15 mouse cellular contexts compared by ENCODE assay signal in the genomic region with DNA sequence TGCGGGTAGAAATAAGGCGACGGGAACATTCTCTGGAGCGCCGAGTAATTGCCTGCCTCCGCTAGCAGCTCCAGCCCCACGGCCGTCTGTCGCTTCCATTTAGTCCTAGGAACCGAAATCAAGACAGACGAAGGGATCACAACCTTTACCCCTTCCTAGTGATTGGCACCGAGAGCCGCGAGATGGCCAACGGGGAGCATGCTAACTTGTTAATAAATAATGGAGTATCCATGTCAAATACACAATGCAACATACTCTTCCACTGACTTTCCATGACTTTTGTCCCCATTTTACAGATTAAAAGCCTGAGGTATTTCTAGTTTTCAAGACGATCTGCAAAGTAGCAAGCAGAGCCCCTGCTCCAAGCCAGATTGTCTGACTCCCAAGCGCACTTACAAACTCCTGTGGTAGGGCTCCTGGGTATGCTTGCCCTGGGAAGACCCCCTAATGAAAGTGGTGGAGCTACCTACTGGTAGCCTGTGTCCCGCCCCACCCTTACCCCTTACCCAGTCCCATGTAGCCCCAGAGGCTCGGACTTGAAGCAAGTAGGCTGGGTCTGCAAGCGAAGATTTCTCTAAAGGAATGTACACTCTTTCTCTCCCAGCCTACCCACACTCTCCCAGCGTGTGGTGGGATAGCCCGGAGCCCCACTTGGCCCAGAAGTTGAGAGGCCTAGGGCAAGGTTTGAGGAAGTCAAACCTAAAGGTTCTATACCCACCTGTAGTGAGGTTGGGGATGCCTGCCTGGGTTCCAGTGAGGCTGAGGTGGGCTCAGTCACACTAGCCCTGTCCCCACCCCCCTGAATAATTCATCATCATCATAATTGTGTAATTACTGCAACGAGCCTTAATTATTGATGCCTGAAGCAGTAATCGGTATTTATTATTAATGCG. TPM values are rescaled to one million over a fixed set of nuclear protein-coding genes. Genes with fewer than 3 reads are reported as not detected.
DNase-seq lines count a peak whose midpoint lies in the region; ATAC-seq and TF ChIP-seq lines count a peak whose summit lies in the region.
"Had no signal": no experiment of that assay in that cellular context is flagged by ENCODE, and none has a peak within 500 bp of the region (broad histone marks: within the 10 kb centered on the region; RNA-seq: fewer than 3 reads in every experiment).

No protein-coding gene starts in this region.

- H3K27ac ChIP-seq in intestine, postnatal 0 days (ENCODE audit: low read depth, low read length) = no peak overlapping the region
- H3K27ac ChIP-seq in intestine, embryonic 15.5 days = no peak overlapping the region
- H3K27ac ChIP-seq in brown adipose tissue, adult 24 weeks (replicated peaks; ENCODE audit: low read depth, low read length) = no peak overlapping the region
- H3K27ac ChIP-seq in hindbrain, embryonic 14.5 days = 0 out of 2 replicates have a peak overlapping the region, but pooled peaks have one; percentile 21
- H3K27ac ChIP-seq in midbrain, embryonic 16.5 days (ENCODE audit: low read length) = peak overlapping the region; percentile 82

- H3K36me3 ChIP-seq in intestine, postnatal 0 days (ENCODE audit: control insufficient read depth, insufficient read depth) = 0 out of 2 replicates have a peak, but pooled peaks cover 7% of the 10 kb centered on the region
- no peaks in the 10 kb centered on the region for H3K36me3 ChIP-seq in intestine, embryonic 15.5 days
- no peaks in the 10 kb centered on the region; the same call in 1 of the 2 replicates for H3K36me3 ChIP-seq in hindbrain, embryonic 14.5 days (replicated peaks; ENCODE audit: control insufficient read depth, insufficient read depth)
- H3K36me3 ChIP-seq in midbrain, embryonic 16.5 days (ENCODE audit: control insufficient read depth, insufficient read depth, low read length) = peaks cover 3% of the 10 kb centered on the region; the same call in 1 of the 2 replicates

- H3K4me1 ChIP-seq in intestine, postnatal 0 days (replicated peaks; ENCODE audit: control insufficient read depth, insufficient read depth, low read length) = no peaks in the 10 kb centered on the region
- peaks cover 13% of the 10 kb centered on the region for H3K4me1 ChIP-seq in intestine, embryonic 15.5 days (replicated peaks)
- H3K4me1 ChIP-seq in brown adipose tissue, adult 24 weeks (ENCODE audit: control insufficient read depth, insufficient read depth, insufficient read length, low read length) = no peaks in the 10 kb centered on the region
- H3K4me1 ChIP-seq in hindbrain, embryonic 14.5 days (replicated peaks; ENCODE audit: control insufficient read depth, insufficient read depth, low read length) = peaks cover 21% of the 10 kb centered on the region; the same call in 1 of the 2 replicates
- peaks cover 24% of the 10 kb centered on the region for H3K4me1 ChIP-seq in midbrain, embryonic 16.5 days (ENCODE audit: control insufficient read depth, insufficient read depth, low read length)

- H3K9me3 ChIP-seq in intestine, postnatal 0 days (ENCODE audit: control insufficient read depth) = no peaks in the 10 kb centered on the region
- no peaks in the 10 kb centered on the region for H3K9me3 ChIP-seq in intestine, embryonic 15.5 days
- H3K9me3 ChIP-seq in hindbrain, embryonic 14.5 days (ENCODE audit: control insufficient read depth, low read length) = no peaks in the 10 kb centered on the region
- no peaks in the 10 kb centered on the region for H3K9me3 ChIP-seq in midbrain, embryonic 16.5 days (replicated peaks; ENCODE audit: control insufficient read depth, low read length, poor library complexity, severe bottlenecking)

- 0 out of 2 replicates have a peak overlapping the region, but pooled peaks have one; percentile 2 for H3K4me3 ChIP-seq in intestine, postnatal 0 days (ENCODE audit: low read depth, low read length)
- no peak overlapping the region for H3K4me3 ChIP-seq in intestine, embryonic 15.5 days (replicated peaks)
- H3K4me3 ChIP-seq in brown adipose tissue, adult 24 weeks (ENCODE audit: insufficient read depth, low read depth, low read length) = 0 out of 2 replicates have a peak overlapping the region, but pooled peaks have one; percentile 27
- peak overlapping the region; percentile 13 for H3K4me3 ChIP-seq in hindbrain, embryonic 14.5 days (replicated peaks; ENCODE audit: low read length)
- H3K4me3 ChIP-seq in midbrain, embryonic 16.5 days (ENCODE audit: low read depth, low read length) = peak overlapping the region; percentile 41
- H3K4me3 ChIP-seq: myocyte had no signal

- no peak for TF ChIP-seq CTCF in intestine, postnatal 0 days (IDR thresholded peaks at IDR 0.05; ENCODE audit: low read depth)

- no peak for DNase-seq in hindbrain, embryonic 14.5 days (ENCODE audit: low spot score)
- DNase-seq in spleen, adult 12 weeks (ENCODE audit: low spot score) = no peak
- DNase-seq: gastrocnemius, postnatal 10 days; heart, postnatal 36 days; left cerebral cortex, postnatal 4 days; thymus, postnatal 4 days had no signal

- H3K27me3 ChIP-seq in intestine, postnatal 0 days (replicated peaks; ENCODE audit: control insufficient read depth, insufficient read depth, low read length) = peaks cover 75% of the 10 kb centered on the region
- peaks cover 84% of the 10 kb centered on the region for H3K27me3 ChIP-seq in intestine, embryonic 15.5 days (replicated peaks)
- H3K27me3 ChIP-seq in hindbrain, embryonic 14.5 days (ENCODE audit: control insufficient read depth, insufficient read depth, low read length) = peaks cover 95% of the 10 kb centered on the region
- H3K27me3 ChIP-seq in midbrain, embryonic 16.5 days (ENCODE audit: control insufficient read depth, insufficient read depth, low read depth, low read length) = peaks cover 66% of the 10 kb centered on the region

- no peak for ATAC-seq in intestine, postnatal 0 days
- no peak for ATAC-seq in intestine, embryonic 15.5 days
- no peak for ATAC-seq in hindbrain, embryonic 14.5 days (ENCODE audit: low FRiP score)
- no peak for ATAC-seq in midbrain, embryonic 16.5 days
- ATAC-seq in megakaryocyte, adult 5-6 weeks (ENCODE audit: poor library complexity, severe bottlenecking) = no peak
- ATAC-seq in erythroblast, adult 5-6 weeks (replicated peaks; ENCODE audit: low FRiP score, poor library complexity, severe bottlenecking) = no peak
- ATAC-seq: lung, postnatal 0 days had no signal

- H3K4me2 ChIP-seq in intestine, postnatal 0 days (replicated peaks; ENCODE audit: low read depth) = no peak overlapping the region
- H3K4me2 ChIP-seq in intestine, embryonic 15.5 days (replicated peaks) = no peak overlapping the region
- H3K4me2 ChIP-seq in hindbrain, embryonic 14.5 days (replicated peaks) = peak overlapping the region; percentile 35
- H3K4me2 ChIP-seq in midbrain, embryonic 16.5 days (ENCODE audit: low read length) = peak overlapping the region; percentile 49

- WGBS in intestine, postnatal 0 days = 10% methylated on average over 25 of the region's 25 CpGs
- WGBS in intestine, embryonic 15.5 days = 10% methylated on average over 25 of the region's 25 CpGs
- 4% methylated on average over 25 of the region's 25 CpGs for WGBS in hindbrain, embryonic 14.5 days
- 4% methylated on average over 25 of the region's 25 CpGs for WGBS in midbrain, embryonic 16.5 days

- H3K9ac ChIP-seq in intestine, postnatal 0 days (ENCODE audit: low read depth, low read length) = no peak overlapping the region
- H3K9ac ChIP-seq in intestine, embryonic 15.5 days = no peak overlapping the region
- H3K9ac ChIP-seq in hindbrain, embryonic 14.5 days = 0 out of 2 replicates have a peak overlapping the region, but pooled peaks have one; percentile 41
- H3K9ac ChIP-seq in midbrain, embryonic 16.5 days (ENCODE audit: low read depth, low read length) = peak overlapping the region; percentile 65; the same call in 1 of the 2 replicates

RNA-seq across cellular contexts. Expression of a gene that starts 6.4 kb away (rescaled TPM):
- not detected in 2 replicates for polyA plus RNA-seq in intestine, postnatal 0 days (2015; fragmentation: Nextera tagmentation; extraction: Ambion mirVana)
- 0.06 TPM in 1 of 2 replicates, not detected in the other for polyA plus RNA-seq in intestine, embryonic 15.5 days (2015; fragmentation: Nextera tagmentation; extraction: Ambion mirVana)
- polyA plus RNA-seq in brown adipose tissue, adult 24 weeks (2012; ENCODE audit: insufficient read depth, insufficient read length, missing spikeins) = not detected in 2 replicates
- polyA plus RNA-seq in hindbrain, embryonic 14.5 days (2014; fragmentation: Nextera tagmentation; extraction: Ambion mirVana) = 25.9 and 28.7 TPM in 2 replicates
- polyA plus RNA-seq in midbrain, embryonic 16.5 days (2015; fragmentation: Nextera tagmentation; extraction: Ambion mirVana) = 28.9 and 35.2 TPM in 2 replicates
- total RNA-seq in megakaryocyte, adult 5-6 weeks (2015) = not detected in 2 replicates
- total RNA-seq in megakaryocyte, adult 5-6 weeks (2017) = not detected in 2 replicates
- total RNA-seq in erythroblast, adult 5-6 weeks (2015; ENCODE audit: low replicate concordance) = not detected in 2 replicates
- 0.17 TPM in 1 of 2 replicates, not detected in the other for total RNA-seq in erythroblast, adult 5-6 weeks (2017; ENCODE audit: low replicate concordance)
- total RNA-seq: gastrocnemius, postnatal 10 days; heart, postnatal 36 days; layer of hippocampus, adult 8-10 months had no signal

Comparison
In these comparisons a context has a peak if more than half of its experiments do, and no peak if none do; other contexts are left out.
1. H3K27ac ChIP-seq: peak in hindbrain, embryonic 14.5 days (single experiment) and midbrain, embryonic 16.5 days (single experiment); none in intestine, postnatal 0 days (single experiment), intestine, embryonic 15.5 days (single experiment) and brown adipose tissue, adult 24 weeks (single experiment).
2. H3K4me2 ChIP-seq: peak in hindbrain, embryonic 14.5 days (single experiment) and midbrain, embryonic 16.5 days (single experiment); none in intestine, postnatal 0 days (single experiment) and intestine, embryonic 15.5 days (single experiment).
3. H3K9ac ChIP-seq: peak in hindbrain, embryonic 14.5 days (single experiment) and midbrain, embryonic 16.5 days (single experiment); none in intestine, postnatal 0 days (single experiment) and intestine, embryonic 15.5 days (single experiment).
4. RNA of a gene that starts 6.4 kb away (polyA plus RNA-seq): 28.9 to 35.2 TPM in midbrain, embryonic 16.5 days and 25.9 to 28.7 TPM in hindbrain, embryonic 14.5 days; 0.06 TPM in intestine, embryonic 15.5 days, not detected in intestine, postnatal 0 days and not detected in brown adipose tissue, adult 24 weeks; every median in the first group is over 10 times any median in the second.